Mouse (Mus musculus) layer of hippocampus, adult 9-11 months (tissue): ENCODE results near the gene Trp73.
A peak's percentile ranks its signal among the peaks of the same experiment; 100 is the strongest.

ENCODE experiments used
- DNase-seq: peaks from one replicate; pipeline ENCODE4 v3.0.0; 2022

Gene Trp73

GRCm38 (mm10) chr4:154140182-154140212 is at the start of gene Trp73:
Gene Trp73 (minus strand): TSS chr4:154140208.
- no peak for DNase-seq

GRCm38 (mm10) chr4:154188948-154189347 is 48.9 kb upstream of the Trp73 start:
- DNase-seq: no peak

- no peak for DNase-seq
Observed at GRCm38 (mm10) chr4:154186002-154186537, 46.1 kb upstream of the Trp73 start.

- no peak for DNase-seq
Observed at GRCm38 (mm10) chr4:154185001-154185400, 45.0 kb upstream of the Trp73 start.

GRCm38 (mm10) chr4:154183566-154183965 is 43.6 kb upstream of the Trp73 start:
- DNase-seq: no peak

- DNase-seq: no peak
Observed at GRCm38 (mm10) chr4:154181001-154181400, 41.0 kb upstream of the Trp73 start.

GRCm38 (mm10) chr4:154177257-154177656 is 37.2 kb upstream of the Trp73 start:
- DNase-seq: no peak

- DNase-seq: no peak
Observed at GRCm38 (mm10) chr4:154171931-154172604, 32.1 kb upstream of the Trp73 start.

GRCm38 (mm10) chr4:154171151-154171930 is 31.3 kb upstream of the Trp73 start:
- no peak for DNase-seq

- no peak for DNase-seq
Observed at GRCm38 (mm10) chr4:154170506-154171150, 30.6 kb upstream of the Trp73 start, which contains the start of gene Megf6. Gene Megf6 (plus strand): TSS chr4:154170730.

GRCm38 (mm10) chr4:154170021-154170420 is 30.0 kb upstream of the Trp73 start:
- no peak for DNase-seq

- DNase-seq: no peak
Observed at GRCm38 (mm10) chr4:154167053-154167452, 27.0 kb upstream of the Trp73 start.

GRCm38 (mm10) chr4:154163296-154163695 is 23.3 kb upstream of the Trp73 start:
- peak; percentile 35 for DNase-seq

- DNase-seq: peak; percentile 97
Observed at GRCm38 (mm10) chr4:154160538-154161390, 20.8 kb upstream of the Trp73 start, which contains the start of gene Tprgl. Gene Tprgl (minus strand): TSS chr4:154160666.

- peak; percentile 26 for DNase-seq
Observed at GRCm38 (mm10) chr4:154159961-154160537, 20.0 kb upstream of the Trp73 start.

GRCm38 (mm10) chr4:154159002-154159401 is 19.0 kb upstream of the Trp73 start:
- DNase-seq: peak; percentile 84

- DNase-seq: peak; percentile 42
Observed at GRCm38 (mm10) chr4:154157970-154158662, 18.1 kb upstream of the Trp73 start.

- no peak for DNase-seq
Observed at GRCm38 (mm10) chr4:154156050-154156449, 16.0 kb upstream of the Trp73 start.

- no peak for DNase-seq
Observed at GRCm38 (mm10) chr4:154154104-154154503, 14.1 kb upstream of the Trp73 start.

- DNase-seq: no peak
Observed at GRCm38 (mm10) chr4:154146342-154146741, 6.3 kb upstream of the Trp73 start.

GRCm38 (mm10) chr4:154144712-154145111 is 4.7 kb upstream of the Trp73 start:
- no peak for DNase-seq
